Mouse (Mus musculus) megakaryocyte, adult 5-6 weeks (primary cell): ENCODE results near the gene Sec14l1. TPM values are rescaled to one million over a fixed set of nuclear protein-coding genes. Genes with fewer than 3 reads are reported as not detected.
"Not testable (repeated sequence)": the region's sequence is repeated elsewhere in the genome, so short reads cannot be mapped to it uniquely, and the experiment has no call there.

Experiments
- ATAC-seq: 2 replicates; pipeline ENCODE4 v1.8.0; 2016; ENCODE audit warnings: mild to moderate bottlenecking, inconsistent platforms; ENCODE audit not compliant: poor library complexity, severe bottlenecking
- total RNA-seq, 2 experiments: library from RNA; stranded (forward) in 1 of 2; stranded (reverse) in 1 of 2; fragments of 153-499, 151-499 nt in 1 of 2; fragments of 221-1000, 200-1000 nt in 1 of 2; gene quantifications; 2 replicates each; pipeline versions ENCODE4 v1.2.3 to v1.2.4; 2015 to 2017

Sec14l1 gene
- 24.3 and 29.1 TPM in 2 replicates for total RNA-seq (2015)
- total RNA-seq (2017), result 32.3 and 41.7 TPM in 2 replicates

DNA sequence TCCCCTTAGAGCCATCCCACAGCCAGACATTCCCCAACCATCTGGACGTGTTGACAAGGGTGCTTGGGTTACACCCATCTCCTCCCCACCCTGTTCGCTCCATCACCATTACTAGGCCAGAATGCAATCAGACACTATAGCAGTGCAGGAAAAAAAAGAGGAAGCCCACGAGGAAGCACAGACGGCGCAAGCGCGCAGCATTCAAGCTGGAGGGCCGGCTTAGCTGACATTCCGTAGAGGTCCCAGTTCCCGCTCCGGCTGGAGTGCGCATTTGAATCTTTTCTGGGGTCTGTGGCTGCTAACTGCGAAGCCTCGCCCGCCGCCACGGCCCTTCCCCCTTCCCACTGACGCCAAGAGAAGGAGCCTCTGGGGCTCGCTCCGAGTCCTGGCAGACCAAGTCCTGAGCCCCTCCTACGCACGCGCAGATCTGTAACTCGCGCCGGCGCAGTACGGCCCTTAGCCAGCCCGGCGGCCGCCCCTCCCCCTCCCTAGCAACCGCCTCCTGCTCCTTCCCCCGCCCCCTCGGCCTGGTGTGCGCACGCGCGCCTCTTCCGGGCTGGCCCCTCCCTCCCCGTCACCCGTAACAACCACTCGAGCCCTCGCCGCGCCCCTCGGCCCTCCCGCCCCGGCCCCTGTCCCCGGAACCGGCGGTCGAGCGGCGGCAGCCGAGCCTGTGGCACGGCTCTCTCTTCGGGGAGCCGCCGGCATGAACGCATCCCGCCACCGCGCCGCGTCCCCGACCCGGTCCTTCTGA is at the start of gene Sec14l1:
TSS of gene Sec14l1 (plus strand) at position 577 of the 754 bp plus-strand sequence.
- ATAC-seq, result peak; percentile 83

DNA sequence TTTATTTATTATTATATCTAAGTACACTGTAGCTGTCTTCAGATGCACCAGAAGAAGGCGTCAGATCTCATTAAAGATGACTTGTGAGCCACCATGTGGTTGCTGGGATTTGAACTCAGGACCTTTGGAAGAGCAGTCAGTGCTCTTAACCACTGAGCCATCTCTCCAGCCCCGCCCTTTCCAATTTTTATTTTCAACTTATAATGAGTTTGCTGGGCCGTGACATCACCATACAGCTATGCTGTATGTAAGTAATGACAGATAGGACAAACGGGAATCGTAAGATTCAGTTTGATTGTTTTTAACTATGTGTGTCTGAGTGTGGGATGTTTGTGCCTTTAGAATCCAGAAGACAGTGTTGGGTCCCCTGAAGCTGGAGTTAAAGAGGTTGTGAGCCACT is 49.4 kb upstream of the Sec14l1 start:
- not testable (repeated sequence) for ATAC-seq

DNA sequence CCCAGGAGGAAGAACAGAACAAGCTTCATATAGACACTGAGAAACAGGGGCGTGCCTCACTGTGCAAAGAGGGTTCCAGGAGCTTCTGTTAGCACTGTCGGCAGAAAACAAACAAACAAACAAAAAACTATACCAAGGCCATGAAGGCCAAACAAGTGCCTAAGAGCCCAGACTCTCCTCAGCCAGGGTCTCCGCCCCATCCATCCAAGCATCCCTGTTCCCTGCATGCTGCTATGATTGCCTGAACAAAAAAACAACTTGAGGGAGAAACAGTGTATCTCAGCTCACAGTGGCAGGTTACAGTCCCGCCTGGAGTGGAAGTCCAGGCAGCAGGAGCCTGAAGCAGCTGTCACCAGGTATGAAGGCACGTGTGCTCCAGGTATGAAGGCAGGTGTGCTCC is 48.2 kb upstream of the Sec14l1 start:
- ATAC-seq, result no peak; the same call in 1 of the 2 replicates

DNA sequence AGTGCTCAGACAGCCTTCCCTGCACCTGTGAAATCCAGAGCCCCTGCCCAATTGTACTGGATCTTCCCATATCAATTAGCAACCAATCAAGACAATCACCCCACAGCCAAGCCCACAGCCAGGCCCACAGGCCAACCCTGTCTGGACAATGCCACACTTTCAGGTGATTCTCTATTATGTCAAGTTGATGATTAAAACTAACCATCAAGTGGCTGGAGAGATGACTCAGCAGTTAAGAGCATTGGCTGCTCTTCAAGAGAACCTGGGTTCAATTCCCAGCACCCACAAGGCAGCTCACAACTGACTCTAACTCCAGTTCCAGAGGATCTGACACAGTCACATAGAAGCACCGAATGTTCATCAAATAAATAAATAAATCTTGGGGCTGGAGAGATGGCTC is 46.6 kb upstream of the Sec14l1 start:
- no peak for ATAC-seq

DNA sequence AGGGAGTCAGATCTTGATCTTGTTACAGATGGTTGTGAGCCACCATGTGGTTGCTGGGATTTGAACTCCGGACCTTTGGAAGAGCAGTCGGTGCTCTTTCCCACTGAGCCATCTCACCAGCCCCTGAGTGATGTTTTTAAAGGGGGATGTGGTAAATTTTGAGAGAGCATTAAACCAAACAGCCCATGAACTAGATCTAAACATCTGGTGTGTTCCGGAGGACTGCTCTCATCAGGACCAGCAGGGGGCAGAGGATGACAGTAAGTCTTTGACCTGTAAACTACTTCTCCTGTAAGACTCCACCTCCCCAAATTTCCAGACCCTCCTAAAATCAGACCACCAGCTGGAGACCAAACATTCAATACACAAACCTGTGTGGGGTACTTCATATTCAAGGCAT is 45.9 kb upstream of the Sec14l1 start:
- ATAC-seq, result no peak

DNA sequence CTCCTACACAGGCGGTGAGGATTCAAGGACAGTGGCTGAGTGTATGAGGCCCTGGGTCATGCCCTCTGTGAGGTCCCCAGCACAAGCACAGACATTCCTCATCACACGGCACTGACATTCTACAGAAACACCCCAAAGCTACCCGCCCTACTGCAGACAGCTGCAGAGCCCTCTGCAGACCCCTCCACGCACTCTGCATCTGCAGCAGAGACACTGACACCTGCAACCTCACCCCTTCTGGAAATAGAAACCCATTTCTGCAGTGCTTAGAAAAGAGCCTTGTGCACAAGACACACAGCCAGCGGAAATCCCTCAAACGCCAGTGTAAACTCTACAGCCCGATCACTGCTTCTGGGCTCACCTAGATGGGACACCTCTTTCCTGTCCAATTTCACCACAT is 44.3 kb upstream of the Sec14l1 start:
- ATAC-seq, result no peak

DNA sequence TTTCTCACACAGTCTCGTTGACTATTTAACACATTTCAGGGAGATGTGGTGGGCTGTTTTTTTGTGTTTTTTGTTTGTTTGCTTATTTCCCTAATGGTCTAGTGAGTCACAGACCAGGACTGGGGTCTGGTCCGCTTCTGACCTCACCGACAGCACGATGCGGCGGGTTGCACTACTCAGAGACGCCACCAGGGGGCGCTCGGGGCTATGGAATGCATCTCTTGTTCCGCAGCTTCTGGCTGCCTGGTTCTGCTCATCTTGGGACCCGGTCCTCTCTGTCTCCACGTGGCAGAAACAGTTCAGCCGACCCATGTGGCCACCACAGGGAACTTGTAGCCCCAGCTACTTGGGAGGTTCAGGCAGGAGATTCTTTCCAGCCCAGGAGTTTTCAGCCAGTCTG is 42.8 kb upstream of the Sec14l1 start:
- ATAC-seq, result peak; percentile 81

DNA sequence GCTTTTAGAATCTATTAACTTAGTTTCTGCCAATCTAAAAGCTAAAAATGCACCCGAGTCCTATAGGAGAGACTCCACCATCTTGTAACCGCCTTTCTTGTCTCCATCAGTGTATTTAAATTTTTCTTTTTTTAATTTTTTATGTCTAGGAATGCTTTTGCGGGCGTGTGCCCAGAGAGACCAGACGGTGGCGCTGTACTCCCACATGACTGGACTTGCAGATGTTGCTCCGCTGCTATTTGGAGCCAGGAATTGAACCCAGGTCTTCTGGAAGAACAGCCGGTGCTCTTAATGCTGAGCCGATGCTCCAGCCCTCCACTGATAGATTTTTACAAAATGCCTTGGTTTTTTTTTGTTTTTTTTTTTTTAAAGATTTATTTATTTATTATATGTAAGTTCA is 41.5 kb upstream of the Sec14l1 start:
- no peak for ATAC-seq

DNA sequence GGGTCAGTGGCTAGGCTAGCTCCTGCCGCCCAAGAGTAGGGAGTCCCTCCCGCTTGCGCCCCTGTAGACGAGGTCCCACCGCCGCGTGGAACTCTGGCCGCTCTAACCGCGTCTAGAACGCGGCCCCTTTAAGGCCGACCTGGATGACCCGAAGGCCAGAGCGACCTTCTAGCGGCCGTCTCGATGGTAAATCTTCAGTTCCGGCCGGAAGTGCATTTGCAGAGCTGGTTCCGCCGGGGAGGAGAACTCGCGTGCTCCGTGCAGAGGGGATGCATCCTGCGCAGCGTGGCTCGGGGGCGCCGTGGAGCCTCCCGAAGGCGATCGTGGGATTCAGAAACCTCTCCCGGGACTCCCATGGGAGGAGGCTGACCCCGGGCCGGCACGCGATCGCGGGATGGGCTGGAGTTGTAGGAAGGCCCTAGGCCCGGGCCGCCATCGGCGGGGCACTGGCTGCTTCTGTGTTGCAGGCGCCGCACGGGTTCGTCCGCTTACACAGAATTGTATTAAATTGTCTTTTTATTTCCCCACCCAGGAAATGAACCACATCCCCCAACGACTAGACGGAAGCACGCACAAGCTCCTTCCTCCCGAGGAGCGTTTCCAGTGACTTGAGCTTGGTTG is 38.3 kb upstream of the Sec14l1 start:
- peak; percentile 91 for ATAC-seq

DNA sequence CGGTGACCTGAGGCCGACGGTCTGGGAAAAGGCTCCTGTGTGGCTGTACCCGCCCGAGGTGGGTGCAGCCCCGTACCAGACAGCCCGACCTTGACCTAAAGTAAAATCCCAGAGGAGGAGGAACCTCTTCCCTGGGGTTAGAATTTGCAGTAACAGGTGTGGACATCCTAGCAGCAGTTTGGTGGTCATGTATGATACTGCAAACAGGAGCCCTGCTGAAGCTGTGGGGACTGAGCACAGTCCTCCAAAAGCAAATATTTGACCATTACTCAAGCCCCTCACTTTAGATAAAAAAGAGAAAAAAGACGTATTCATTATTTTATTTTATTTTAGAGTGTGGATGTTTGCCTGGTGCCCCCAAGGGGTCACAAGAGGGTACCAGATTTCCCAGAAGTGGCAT is 37.7 kb upstream of the Sec14l1 start:
- ATAC-seq, result no peak

DNA sequence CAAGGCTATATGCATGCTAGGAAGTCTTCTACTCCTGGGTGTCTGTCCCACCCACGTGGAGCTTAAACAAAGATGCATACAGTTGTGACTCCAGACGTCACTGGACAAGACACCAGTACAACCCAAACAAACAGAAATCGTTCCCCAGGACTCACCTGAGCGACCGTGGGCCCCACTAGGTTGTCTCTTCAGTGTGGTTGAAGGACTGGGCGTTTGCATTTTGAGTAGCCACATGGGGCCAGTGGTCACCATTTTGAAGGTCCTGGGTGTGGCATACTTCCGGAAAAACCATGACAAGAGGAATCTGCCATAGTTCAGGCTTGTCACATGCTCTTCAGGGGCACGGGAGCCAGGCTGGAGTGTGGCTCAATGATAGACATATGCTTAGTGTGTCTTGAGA is 37.1 kb upstream of the Sec14l1 start:
- ATAC-seq, result no peak

DNA sequence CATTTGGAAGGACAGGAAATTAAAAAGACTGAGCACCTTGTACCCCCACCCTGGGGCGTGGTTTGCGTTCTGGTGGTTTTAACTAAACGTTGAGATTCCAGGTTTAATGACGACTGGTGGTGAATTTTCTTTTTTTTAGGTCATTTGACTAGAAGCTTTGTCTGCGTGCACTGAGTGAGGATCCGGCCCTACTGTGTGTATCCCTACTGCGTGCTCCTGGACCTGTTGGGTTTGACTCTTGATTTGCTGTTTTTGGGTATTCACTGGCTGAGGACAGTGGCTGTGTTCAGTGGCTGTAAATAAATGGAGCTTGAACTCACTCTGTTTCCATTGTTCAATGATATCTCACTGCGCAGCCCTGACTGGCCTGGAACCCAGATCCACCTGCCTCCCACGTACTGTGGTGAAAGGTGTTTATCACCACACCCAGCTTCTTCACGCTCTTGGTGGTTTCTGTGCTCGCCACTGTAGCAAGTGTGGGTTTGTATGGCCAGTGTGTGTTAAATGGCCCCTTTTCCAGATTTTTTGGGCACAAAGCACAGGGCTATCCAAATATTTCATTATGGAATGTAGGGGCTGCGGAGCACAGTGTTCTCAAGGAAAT is 36.2 kb upstream of the Sec14l1 start:
- no peak for ATAC-seq

DNA sequence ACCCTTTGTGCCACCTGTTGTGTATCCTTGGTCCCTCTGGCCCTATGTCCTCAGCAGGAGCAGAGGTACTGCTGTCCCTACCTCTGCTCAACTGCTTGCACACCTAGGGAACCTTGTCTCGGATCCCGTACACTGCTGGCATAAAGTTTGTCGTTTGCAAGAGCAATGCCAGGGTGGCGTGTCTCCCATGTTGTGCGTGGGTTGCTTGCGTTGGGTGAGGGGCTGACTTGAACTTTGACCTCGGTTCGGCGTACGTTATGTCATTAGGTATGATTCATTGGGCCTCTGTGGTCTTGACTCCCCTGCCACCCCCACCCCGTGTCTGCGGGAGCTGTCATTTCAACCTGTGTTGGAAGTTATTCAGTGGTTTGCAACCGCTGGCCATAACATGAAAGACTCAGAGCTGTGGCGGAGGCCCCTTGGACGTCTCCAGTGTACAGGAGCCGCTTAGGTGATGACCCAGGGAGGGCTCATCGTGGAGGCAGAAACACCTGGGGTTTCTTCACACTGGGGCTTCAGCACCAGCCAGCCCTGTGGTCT is 35.2 kb upstream of the Sec14l1 start:
- no peak for ATAC-seq

DNA sequence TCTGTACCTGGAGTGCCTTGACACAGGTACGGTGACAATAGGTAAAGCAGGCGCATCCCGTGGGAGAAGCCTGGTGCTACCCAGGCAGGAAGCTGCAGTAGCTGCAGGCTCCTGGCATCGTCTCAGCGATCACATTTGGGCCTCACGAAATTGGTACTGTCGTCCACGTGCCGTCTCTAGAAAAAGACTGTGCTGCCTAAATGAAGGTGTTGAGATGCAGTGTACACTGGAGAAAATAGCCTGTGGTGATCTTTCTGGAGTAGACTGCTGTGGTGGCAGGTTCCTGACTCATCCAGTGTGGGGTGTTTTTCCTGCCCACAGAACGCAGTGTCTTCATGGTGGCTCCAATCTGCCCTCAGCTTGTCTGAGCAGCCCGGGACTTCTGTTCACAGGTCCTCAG is 34.8 kb upstream of the Sec14l1 start:
- no peak for ATAC-seq

DNA sequence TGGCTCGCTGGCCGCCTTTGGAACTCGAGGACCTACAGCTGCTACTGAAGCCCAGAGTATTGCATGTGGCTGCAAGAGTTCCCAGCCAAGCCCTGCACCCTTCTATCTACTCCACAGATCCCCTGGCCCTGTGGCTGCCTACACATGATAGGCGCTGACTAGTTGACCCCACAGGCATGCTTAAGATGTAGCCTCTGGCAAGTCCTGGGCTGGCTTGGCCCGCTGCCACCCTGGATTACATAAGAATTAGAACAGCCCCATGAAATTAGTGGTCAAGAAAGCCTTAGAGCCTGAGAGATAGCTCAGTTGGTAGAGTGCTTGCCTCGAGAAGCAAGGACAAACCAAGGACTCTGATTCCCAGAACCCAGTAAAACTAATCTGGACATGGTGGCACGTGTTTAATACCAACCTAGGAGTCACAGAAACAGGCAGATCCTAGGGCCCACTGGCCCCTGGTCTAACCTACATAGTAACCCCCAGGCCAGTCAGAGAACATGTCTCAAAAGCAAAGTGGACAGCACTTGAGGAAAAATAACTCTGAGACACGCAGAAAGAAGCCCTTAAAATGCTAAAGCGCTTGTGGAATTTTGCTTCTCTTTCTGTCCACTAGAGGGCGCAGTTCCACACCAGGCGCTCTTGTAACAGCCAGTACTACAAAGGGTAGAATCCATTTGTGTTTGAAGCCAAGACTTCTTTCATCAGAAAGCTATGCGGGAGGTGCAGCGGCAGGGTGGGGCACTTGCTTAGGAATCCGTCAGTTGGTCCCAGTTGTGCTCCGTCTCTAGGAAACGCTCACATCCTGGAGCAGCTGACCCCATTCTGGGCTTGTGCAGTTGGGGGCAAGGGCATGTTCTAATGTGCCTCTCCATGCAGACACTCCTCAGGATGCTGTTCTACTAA is 33.6 kb upstream of the Sec14l1 start:
- ATAC-seq, result peak; percentile 55

DNA sequence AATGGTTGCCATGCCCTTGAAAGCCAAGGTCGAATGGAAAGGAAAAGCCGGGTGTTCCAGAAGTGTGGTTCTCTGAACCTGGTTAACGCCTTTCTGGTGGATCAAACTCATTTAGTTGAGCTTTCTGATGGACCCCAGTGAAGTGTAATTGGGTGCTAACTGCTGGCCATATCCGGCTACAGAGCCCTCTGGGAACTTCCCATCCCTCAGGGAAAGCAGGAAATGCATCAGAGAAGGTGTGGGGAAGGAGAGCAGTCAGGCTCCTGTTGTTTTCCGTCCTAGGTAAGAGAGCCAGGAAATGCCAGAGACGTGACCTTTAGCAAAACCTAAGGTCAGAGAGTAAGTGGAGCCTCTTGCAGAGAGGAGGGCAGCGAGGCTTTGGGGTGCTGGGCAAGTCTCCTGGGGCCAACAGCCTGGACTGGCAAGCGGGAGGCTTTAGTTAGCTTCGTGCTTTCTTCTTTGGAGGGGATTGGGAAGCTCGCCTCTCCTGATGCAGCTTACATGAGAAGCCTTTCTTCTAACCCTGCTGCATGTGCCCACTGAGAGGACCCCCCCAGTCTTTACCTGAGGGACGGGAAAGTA is 32.5 kb upstream of the Sec14l1 start:
- ATAC-seq, result no peak

DNA sequence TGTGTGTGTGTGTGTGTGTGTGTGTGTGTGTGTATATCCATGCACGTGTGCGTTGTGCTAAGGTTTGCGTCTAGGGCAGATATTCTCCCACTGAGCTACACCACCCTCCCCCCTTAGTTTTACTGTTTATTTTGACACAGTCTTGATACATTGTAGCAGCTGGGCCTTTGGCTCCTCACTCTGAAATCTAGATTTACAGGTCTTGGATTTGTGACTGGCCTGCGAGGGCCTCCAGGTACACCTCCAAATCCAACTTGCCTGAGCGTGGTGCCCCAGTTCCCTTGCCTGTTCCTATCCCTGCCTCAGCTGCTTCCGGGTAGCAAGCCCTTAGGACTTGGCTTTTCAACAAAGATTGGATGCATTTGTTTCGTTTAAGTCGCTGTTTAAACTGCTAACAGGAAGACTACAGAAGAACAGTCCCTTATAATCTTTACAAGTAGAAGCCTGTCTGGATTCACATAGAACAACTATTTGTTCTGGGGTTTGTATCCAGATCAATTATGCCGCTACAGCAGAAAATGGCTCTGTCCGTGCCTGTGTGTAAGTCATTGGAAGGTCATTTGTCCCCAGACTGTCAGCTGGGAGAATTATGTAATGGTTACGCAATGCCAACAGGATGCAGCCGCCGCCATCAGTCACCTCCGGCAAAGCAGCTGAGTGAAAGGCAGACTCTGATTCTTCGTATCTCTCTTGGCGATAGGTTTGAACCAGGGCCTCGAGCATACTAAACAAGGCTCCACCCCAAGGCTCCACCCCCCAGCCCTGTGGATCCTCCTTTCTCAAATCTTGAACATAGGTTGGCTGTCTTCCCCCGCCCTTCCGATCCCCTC is 31.7 kb upstream of the Sec14l1 start:
- ATAC-seq, result peak; percentile 78

DNA sequence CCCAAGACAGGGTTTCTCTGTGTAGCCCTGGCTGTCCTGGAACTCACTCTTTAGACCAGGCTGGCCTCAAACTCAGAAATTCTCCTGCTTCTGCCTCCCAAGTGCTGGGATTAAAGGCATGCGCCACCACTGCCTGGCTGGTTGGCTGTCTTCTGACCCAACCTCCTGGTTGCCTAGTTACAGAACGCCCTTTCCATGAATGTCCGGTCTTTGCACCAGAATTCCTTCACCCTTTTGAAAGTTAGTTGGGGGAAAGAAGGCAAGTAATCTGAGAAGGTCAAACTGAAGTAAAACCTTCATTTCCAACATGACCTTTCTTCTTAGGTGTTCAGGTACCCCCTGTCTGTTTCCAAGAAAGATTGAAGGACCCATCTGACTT is 31.1 kb upstream of the Sec14l1 start:
- not testable (repeated sequence) for ATAC-seq

DNA sequence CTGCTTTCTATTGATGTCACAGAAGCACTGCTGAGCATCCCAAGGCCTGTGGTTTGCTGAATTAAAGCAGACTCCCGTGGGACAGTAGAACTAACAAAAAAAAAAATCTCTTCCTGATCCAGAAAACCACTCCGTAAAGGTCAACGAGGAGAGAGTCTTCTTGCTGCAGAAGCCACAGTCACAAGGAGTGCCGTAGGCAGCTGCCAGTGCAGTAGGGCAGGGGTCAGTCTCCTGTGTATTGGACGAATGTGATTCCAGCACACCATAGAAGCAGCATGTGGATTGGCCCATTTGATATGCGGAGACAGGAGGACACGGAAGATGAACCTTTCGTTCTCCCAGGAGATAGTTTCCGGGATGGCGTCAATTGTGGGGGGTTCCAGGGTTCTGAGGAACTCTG is 28.8 kb upstream of the Sec14l1 start:
- ATAC-seq, result no peak
